Mouse (Mus musculus): ENCODE measurements around the gene Smad3. TPM values are rescaled to one million over a fixed set of nuclear protein-coding genes. Genes with fewer than 3 reads are reported as not detected.

Gene Smad3
- polyA plus RNA-seq, 1 experiment from 2014 or later, result 14.8 TPM

- H3K4me2 ChIP-seq (replicated peaks), result no peak overlapping the region
- WGBS, result 45% methylated on average over 6 of the region's 7 CpGs
- peak overlapping the region; percentile 9; the same call in 1 of the 2 replicates for H3K27ac ChIP-seq
- H3K4me1 ChIP-seq (replicated peaks), result peaks cover 44% of the 10 kb centered on the region
- ATAC-seq, result 0 out of 2 replicates have a peak, but pooled peaks have one; percentile 3
- H3K36me3 ChIP-seq, result no peaks in the 10 kb centered on the region
- H3K4me3 ChIP-seq (replicated peaks), result no peak overlapping the region
- no peak overlapping the region for H3K9ac ChIP-seq
- H3K9me3 ChIP-seq, result no peaks in the 10 kb centered on the region
- H3K27me3 ChIP-seq (replicated peaks), result no peaks in the 10 kb centered on the region
Observed at GRCm38 (mm10) chr9:63698320-63699045, 59.3 kb downstream of the Smad3 start.

GRCm38 (mm10) chr9:63697606-63698005 is 60.2 kb downstream of the Smad3 start:
- WGBS, result 51% methylated on average over 5 of the region's 5 CpGs
- Histone ChIP-seq H3K9ac (no peak overlapping the region), H3K9me3 (no peaks in the 10 kb centered on the region), H3K36me3 (no peaks in the 10 kb centered on the region), H3K27ac (peak overlapping the region; percentile 9; the same call in 1 of the 2 replicates), H3K4me3 (replicated peaks) (no peak overlapping the region), H3K4me1 (replicated peaks) (peaks cover 35% of the 10 kb centered on the region), H3K27me3 (replicated peaks) (no peaks in the 10 kb centered on the region), H3K4me2 (replicated peaks) (no peak overlapping the region)
- no peak for ATAC-seq

- H3K36me3 ChIP-seq, result no peaks in the 10 kb centered on the region
- peaks cover 29% of the 10 kb centered on the region for H3K4me1 ChIP-seq (replicated peaks)
- WGBS, result 70% methylated on average over 10 of the region's 10 CpGs
- H3K4me2 ChIP-seq (replicated peaks), result no peak overlapping the region
- H3K27me3 ChIP-seq (replicated peaks), result no peaks in the 10 kb centered on the region
- no peak overlapping the region for H3K4me3 ChIP-seq (replicated peaks)
- no peaks in the 10 kb centered on the region for H3K9me3 ChIP-seq
- ATAC-seq, result no peak
- H3K9ac ChIP-seq, result no peak overlapping the region
- H3K27ac ChIP-seq, result no peak overlapping the region
Observed at GRCm38 (mm10) chr9:63696463-63697105, 61.2 kb downstream of the Smad3 start.

GRCm38 (mm10) chr9:63691960-63692359 is 65.8 kb downstream of the Smad3 start:
- peaks cover 7% of the 10 kb centered on the region; the same call in 1 of the 2 replicates for H3K4me1 ChIP-seq (replicated peaks)
- no peak for ATAC-seq

GRCm38 (mm10) chr9:63690511-63690910 is 67.3 kb downstream of the Smad3 start:
- Histone ChIP-seq H3K9me3 (no peaks in the 10 kb centered on the region), H3K4me2 (replicated peaks) (no peak overlapping the region), H3K4me3 (replicated peaks) (no peak overlapping the region), H3K9ac (no peak overlapping the region), H3K4me1 (replicated peaks) (no peaks in the 10 kb centered on the region), H3K27ac (no peak overlapping the region), H3K27me3 (replicated peaks) (no peaks in the 10 kb centered on the region), H3K36me3 (no peaks in the 10 kb centered on the region)
- WGBS, result 83% methylated on average over 1 of the region's 1 CpGs
- ATAC-seq, result no peak

More at GRCm38 (mm10) chr9:63691960-63692359, 65.8 kb downstream of the Smad3 start:
- Histone ChIP-seq H3K27ac (no peak overlapping the region), H3K9ac (no peak overlapping the region), H3K36me3 (no peaks in the 10 kb centered on the region), H3K4me3 (replicated peaks) (no peak overlapping the region), H3K27me3 (replicated peaks) (no peaks in the 10 kb centered on the region), H3K9me3 (no peaks in the 10 kb centered on the region), H3K4me2 (replicated peaks) (no peak overlapping the region)
- WGBS, result 62% methylated on average over 2 of the region's 2 CpGs

DNA sequence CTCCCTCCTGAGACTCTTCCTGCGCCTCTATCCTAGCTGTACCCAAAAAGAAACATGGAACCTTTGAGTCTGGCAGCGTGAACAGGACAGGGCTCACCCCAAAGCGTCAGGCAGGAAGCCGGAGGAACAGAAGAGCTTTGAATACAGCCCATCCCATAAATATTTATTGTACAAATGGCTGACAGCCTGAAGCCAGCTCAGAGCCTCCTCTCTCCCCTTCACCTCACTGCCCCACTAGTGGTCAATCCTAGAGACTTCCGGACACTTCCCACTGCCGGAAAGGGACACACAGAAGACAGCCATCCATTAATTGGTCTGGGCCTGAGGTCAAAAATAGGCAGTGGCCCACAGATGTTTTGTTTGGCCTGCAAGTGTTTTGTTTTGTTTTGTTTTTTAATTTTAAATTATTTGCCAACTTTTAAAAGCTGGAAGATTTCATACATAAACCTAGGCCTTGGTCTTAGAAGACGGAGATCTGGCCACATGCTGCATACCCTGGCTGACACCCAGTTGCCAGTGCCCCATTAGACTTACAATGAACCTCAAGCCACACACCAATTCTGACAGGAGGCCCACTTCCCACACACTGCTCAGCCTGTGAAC is 70.3 kb downstream of the Smad3 start:
- no peak for ATAC-seq
- no peak overlapping the region for H3K9ac ChIP-seq
- no peaks in the 10 kb centered on the region for H3K36me3 ChIP-seq
- no peaks in the 10 kb centered on the region for H3K9me3 ChIP-seq
- H3K4me2 ChIP-seq (replicated peaks), result no peak overlapping the region
- peaks cover 3% of the 10 kb centered on the region for H3K4me1 ChIP-seq (replicated peaks)
- H3K27me3 ChIP-seq (replicated peaks), result no peaks in the 10 kb centered on the region
- peak overlapping the region; percentile 67; the same call in 1 of the 2 replicates for H3K27ac ChIP-seq
- WGBS, result 68% methylated on average over 7 of the region's 7 CpGs
- no peak overlapping the region for H3K4me3 ChIP-seq (replicated peaks)

GRCm38 (mm10) chr9:63685352-63685751 is 72.4 kb downstream of the Smad3 start:
- Histone ChIP-seq H3K4me2 (replicated peaks) (no peak overlapping the region), H3K27ac (no peak overlapping the region), H3K27me3 (replicated peaks) (no peaks in the 10 kb centered on the region), H3K9me3 (no peaks in the 10 kb centered on the region), H3K4me3 (replicated peaks) (no peak overlapping the region), H3K4me1 (replicated peaks) (peaks cover 7% of the 10 kb centered on the region), H3K9ac (no peak overlapping the region), H3K36me3 (no peaks in the 10 kb centered on the region)
- ATAC-seq, result no peak
- WGBS, result 90% methylated on average over 5 of the region's 5 CpGs

DNA sequence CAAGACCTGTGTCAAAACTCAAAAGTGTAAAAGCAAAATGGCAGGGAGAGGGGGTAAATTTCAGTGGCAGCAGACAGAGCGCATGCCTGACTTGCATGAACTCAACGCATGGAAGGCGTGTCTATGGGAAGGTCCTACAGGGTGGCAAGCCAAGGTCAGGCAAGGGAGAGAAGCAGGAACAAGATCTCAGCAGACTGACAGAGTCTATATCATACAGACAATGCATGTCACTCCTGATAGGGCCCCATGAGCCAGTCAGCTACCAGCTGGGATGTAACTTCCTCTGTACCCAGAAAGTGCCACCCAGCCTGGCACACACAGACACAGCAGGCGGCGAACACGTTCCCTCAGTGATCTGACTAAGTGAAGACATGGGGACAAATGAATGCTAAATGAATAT is 73.5 kb downstream of the Smad3 start:
- H3K36me3 ChIP-seq, result no peaks in the 10 kb centered on the region
- H3K27ac ChIP-seq, result no peak overlapping the region
- 93% methylated on average over 6 of the region's 6 CpGs for WGBS
- H3K4me3 ChIP-seq (replicated peaks), result no peak overlapping the region
- H3K4me1 ChIP-seq (replicated peaks), result peaks cover 7% of the 10 kb centered on the region
- H3K27me3 ChIP-seq (replicated peaks), result no peaks in the 10 kb centered on the region
- H3K4me2 ChIP-seq (replicated peaks), result no peak overlapping the region
- no peaks in the 10 kb centered on the region for H3K9me3 ChIP-seq
- ATAC-seq, result peak; percentile 55; the same call in 1 of the 2 replicates
- no peak overlapping the region for H3K9ac ChIP-seq

DNA sequence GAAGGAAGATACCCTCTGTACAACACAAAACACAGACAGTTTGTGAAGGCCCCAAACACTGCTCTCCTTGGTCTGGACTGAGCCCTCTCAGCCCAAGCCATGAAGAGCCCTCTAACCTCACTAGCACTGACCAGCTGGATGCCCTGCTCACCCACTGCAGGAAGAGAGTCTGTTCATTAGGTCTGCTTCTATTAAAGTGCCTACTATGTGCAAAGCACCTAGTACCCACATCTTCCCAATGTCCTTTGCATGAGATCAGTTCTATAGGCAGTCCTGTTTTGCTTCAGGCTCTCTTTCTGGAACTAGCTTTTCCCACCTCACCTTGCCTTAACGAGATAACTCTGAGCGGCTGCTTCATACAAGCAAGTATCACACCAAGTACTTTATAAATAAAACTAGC is 74.9 kb downstream of the Smad3 start:
- Histone ChIP-seq H3K4me2 (replicated peaks) (no peak overlapping the region), H3K27ac (no peak overlapping the region), H3K4me3 (replicated peaks) (no peak overlapping the region), H3K27me3 (replicated peaks) (no peaks in the 10 kb centered on the region), H3K9me3 (no peaks in the 10 kb centered on the region), H3K36me3 (no peaks in the 10 kb centered on the region), H3K9ac (no peak overlapping the region), H3K4me1 (replicated peaks) (peaks cover 15% of the 10 kb centered on the region)
- WGBS, result 86% methylated on average over 2 of the region's 2 CpGs
- ATAC-seq, result no peak

DNA sequence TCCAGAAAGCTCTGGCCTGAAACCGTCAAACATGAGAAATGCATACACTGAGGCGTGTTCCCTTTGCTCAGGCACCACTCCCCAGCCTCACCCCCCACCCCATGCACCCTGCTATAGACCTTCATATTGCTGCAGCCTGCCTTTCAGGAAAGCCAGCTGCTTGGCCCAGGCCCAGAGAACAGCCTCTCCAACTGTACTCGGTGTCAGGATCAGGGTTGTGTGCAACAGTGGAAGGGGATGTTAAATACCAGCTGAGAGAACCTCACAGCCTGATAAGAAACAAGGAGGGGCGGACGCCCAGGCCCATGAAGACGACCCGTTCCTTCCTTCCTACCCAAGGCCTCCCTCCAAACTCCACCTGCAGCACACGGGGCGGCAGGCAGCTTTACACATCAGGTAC is 75.5 kb downstream of the Smad3 start:
- Histone ChIP-seq H3K36me3 (no peaks in the 10 kb centered on the region), H3K4me3 (replicated peaks) (no peak overlapping the region), H3K4me2 (replicated peaks) (no peak overlapping the region), H3K9me3 (no peaks in the 10 kb centered on the region), H3K4me1 (replicated peaks) (peaks cover 19% of the 10 kb centered on the region), H3K27ac (no peak overlapping the region), H3K27me3 (replicated peaks) (no peaks in the 10 kb centered on the region), H3K9ac (no peak overlapping the region)
- 0 out of 2 replicates have a peak, but pooled peaks have one; percentile 32 for ATAC-seq
- 60% methylated on average over 9 of the region's 9 CpGs for WGBS

DNA sequence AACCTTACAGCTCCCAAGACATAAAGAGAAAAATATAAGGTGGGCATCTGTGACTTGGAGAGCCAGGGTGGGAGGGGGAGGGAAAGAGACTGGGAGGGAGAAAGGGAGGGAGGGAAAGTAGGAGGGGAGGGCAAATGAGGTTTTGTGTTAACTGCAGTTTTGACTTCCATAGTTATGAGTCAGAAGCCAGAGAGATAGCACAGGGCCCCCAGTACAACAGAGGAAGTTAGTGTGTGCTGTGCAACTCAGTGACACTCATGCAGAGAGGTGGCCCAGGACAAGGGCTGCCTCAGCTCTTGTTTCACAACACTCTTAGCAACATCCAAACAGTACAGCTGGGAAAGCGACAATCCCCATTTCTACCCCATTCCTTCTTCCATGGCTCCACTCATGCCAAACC is 79.7 kb downstream of the Smad3 start:
- no peak overlapping the region for H3K4me3 ChIP-seq (replicated peaks)
- H3K9me3 ChIP-seq, result no peaks in the 10 kb centered on the region
- no peak overlapping the region for H3K27ac ChIP-seq
- no peaks in the 10 kb centered on the region for H3K27me3 ChIP-seq (replicated peaks)
- H3K9ac ChIP-seq, result no peak overlapping the region
- WGBS, result 84% methylated on average over 1 of the region's 1 CpGs
- no peak overlapping the region for H3K4me2 ChIP-seq (replicated peaks)
- H3K4me1 ChIP-seq (replicated peaks), result peaks cover 26% of the 10 kb centered on the region
- peak; percentile 55; the same call in 1 of the 2 replicates for ATAC-seq
- H3K36me3 ChIP-seq, result no peaks in the 10 kb centered on the region

GRCm38 (mm10) chr9:63677621-63678020 is 80.2 kb downstream of the Smad3 start:
- Histone ChIP-seq H3K27ac (no peak overlapping the region), H3K36me3 (no peaks in the 10 kb centered on the region), H3K4me3 (replicated peaks) (no peak overlapping the region), H3K9ac (no peak overlapping the region), H3K4me2 (replicated peaks) (no peak overlapping the region), H3K4me1 (replicated peaks) (peaks cover 28% of the 10 kb centered on the region), H3K27me3 (replicated peaks) (no peaks in the 10 kb centered on the region), H3K9me3 (no peaks in the 10 kb centered on the region)
- 55% methylated on average over 3 of the region's 3 CpGs for WGBS
- no peak for ATAC-seq
